Mouse (Mus musculus) thymus, adult 18-20 months (tissue): ENCODE results near the gene Col8a2.

Experiments used
- DNase-seq, 2 experiments: peaks; one replicate each; pipeline ENCODE4 v3.0.0; 2022; ENCODE audit warnings: mixed read lengths in 2 of 2

Gene Col8a2

GRCm38 (mm10) chr4:126286492-126286891 lies at the start of gene Col8a2:
Gene Col8a2, plus strand, starts transcription at chr4:126286793.
- DNase-seq, result no peak

- no peak for DNase-seq
Observed at GRCm38 (mm10) chr4:126237721-126238242, 48.8 kb upstream of the Col8a2 start.

- DNase-seq, result no peak
Observed at GRCm38 (mm10) chr4:126239862-126240475, 46.6 kb upstream of the Col8a2 start.

GRCm38 (mm10) chr4:126241956-126242355 lies 44.6 kb upstream of the Col8a2 start:
- no peak for DNase-seq

GRCm38 (mm10) chr4:126242510-126242909 lies 44.1 kb upstream of the Col8a2 start:
- DNase-seq, result no peak

GRCm38 (mm10) chr4:126246202-126246889 lies 40.2 kb upstream of the Col8a2 start:
- no peak for DNase-seq

GRCm38 (mm10) chr4:126248261-126248868 lies 38.2 kb upstream of the Col8a2 start:
- no peak for DNase-seq

GRCm38 (mm10) chr4:126250659-126251058 lies 35.9 kb upstream of the Col8a2 start:
- no peak for DNase-seq

GRCm38 (mm10) chr4:126251655-126252254 lies 34.8 kb upstream of the Col8a2 start:
- DNase-seq, result no peak

GRCm38 (mm10) chr4:126252411-126253237 lies 34.0 kb upstream of the Col8a2 start:
- no peak for DNase-seq

- no peak for DNase-seq
Observed at GRCm38 (mm10) chr4:126253637-126254272, 32.8 kb upstream of the Col8a2 start.

DNA sequence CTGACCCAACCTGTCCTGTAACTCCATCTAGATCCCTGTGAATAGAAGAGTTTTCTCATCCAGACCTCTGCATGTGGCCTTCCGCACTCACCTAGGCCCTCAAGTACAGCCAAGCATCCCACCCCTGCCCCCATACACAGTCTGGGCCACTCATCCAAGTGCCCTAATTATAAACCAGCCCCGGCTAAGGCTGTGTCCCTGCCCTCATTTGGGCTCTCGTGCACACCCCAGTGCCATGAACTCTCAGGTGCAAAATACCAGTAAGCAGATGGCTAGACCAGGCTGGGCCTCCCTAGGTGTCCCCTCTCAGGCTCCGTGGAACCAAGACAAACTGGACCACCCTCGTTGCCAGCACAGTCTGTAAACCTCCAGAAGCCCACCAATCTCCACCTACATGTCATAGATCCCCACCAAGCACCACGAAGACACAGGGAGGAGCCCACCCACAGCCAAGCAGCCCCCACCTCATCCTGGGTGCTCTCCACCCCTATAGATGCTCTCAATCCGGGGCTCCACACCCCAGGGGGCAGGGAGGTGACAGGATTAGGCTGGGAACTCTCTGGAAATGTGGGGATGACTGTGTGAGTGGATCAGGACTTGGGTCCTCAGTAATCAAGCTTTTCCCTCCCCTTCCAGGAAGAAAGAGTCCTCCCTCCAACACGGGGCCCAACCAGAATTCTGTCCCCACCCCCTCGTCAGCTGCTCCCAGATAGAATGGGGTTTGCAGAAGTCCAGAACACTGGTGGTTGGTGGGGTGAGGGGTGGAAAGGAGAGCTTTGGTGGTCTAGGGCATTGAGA lies 32.1 kb upstream of the Col8a2 start:
- DNase-seq, result no peak

DNA sequence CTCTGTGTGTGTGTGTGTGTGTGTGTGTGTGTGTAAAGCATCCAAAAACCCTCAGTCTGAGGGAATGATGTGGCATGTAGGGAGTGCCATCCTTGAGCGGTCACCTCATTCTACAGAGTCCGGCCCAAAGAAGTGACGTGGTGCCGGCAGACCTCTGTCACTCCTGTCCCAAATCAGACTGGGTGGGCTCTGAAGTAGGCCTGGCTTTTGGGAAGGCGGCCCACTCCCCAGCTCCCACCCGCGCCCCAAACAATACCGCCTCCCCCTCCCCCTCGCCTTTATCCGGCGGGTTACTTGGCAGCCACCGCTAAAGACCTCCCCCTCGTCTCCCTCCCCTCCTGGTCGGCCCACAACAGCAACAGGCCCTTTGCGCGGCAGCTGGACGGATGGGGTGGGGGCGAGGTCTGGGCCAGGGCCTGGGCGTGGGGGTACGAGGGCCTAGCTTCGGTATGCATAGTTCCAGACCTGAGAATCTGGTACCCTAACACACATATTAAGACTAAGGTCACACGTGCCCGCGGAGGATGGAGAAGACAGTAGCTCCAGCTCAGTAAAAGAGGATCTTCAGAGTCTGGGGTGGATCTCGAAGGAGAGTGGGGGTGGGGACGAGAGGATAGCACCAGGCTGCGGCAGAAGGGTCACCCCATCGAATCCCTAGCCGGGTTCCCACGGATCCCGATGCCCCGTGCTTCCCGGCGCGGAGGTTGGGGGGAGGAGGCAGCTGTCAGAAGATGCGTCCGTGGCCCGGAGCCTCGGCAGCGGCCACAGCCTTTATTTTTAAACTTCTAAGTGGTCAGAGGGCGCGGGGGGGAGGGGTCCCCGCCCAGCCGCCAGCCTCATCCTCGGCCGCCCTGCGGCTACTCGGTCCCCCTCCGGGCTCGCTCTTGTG lies 31.2 kb upstream of the Col8a2 start:
- DNase-seq, result peak; percentile 42 to 56

DNA sequence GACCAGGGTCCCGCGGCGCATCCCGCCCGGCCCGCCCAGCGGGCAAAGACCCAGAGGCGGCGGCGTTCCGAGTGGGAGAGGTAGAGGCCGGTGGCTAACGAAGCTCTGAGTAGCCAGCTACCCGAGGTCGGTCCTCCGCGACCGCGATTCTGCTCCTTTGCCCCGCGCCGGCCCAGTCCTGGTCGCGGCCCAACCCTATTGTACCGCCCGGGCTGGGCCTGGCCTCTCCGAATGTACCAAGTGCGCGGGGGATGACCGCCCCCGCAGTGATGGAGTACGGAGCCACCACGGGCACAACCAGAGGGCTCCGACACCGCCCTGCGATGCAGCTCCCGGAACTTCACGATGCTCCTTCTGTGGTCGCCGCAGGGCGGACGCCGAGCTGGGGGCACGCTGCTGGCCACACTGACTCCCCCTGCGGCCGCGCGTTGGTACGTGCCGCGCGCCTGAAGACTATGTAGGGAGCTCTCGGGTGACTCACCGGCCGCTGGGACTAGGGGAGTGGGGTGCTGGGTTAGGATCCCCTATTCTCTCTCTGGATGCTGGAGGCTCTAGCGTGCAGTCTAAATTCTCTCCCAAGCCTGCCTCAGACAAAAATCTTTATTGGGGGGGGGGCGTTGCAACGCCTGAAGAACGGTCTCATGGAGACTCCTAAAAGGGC lies 30.3 kb upstream of the Col8a2 start, which contains the start of gene Map7d1:
Map7d1 (minus strand) TSS at position 213 of the 661 bp plus-strand sequence.
- DNase-seq, result peak; percentile 65 to 74

- no peak for DNase-seq
Observed at GRCm38 (mm10) chr4:126256967-126257881, 29.4 kb upstream of the Col8a2 start.

GRCm38 (mm10) chr4:126259063-126259462 lies 27.5 kb upstream of the Col8a2 start:
- no peak for DNase-seq

DNA sequence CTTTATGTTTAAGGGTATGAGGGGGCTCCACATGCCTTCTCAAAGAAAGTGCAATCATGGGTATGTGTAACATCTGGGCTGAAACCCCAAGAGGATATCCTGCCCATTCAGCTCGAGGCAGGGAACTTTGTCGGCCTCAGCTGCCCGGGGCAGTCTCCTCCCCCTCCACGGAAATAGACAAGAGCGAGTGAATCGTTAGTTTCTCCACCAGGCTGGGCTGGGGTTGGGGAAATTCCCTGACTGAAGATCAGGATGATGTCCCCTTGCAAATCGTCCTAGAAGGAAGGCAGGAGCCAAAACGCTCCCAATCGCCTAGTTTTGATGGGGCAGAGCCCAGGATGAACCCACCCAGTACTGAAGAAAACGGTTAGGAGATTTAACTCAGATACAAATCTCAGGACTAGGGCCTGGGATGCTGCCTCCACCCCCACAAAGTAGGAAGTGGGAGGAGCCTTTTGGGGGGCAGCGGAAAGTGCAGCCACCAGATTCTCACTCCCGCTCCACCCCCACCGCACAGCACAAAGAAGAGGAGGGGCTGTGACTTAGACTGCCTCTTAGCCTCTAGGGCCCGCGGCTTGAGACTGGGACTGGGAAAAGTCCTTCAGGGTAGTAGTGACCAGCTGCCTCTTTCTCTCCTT lies 27.0 kb upstream of the Col8a2 start:
- DNase-seq, result peak; percentile 70 to 79
